Mouse (Mus musculus): Measurements from ENCODE around the gene Zfp579. TPM values are rescaled to one million over a fixed set of nuclear protein-coding genes. Genes with fewer than 3 reads are reported as not detected.
"Not testable (repeated sequence)": the region's sequence is repeated elsewhere in the genome, so short reads cannot be mapped to it uniquely, and the experiment has no call there.

Zfp579 gene
- 1 to 10 TPM; 7.1 to 9.8 (median 8.7) TPM for total RNA-seq (2022)

DNA sequence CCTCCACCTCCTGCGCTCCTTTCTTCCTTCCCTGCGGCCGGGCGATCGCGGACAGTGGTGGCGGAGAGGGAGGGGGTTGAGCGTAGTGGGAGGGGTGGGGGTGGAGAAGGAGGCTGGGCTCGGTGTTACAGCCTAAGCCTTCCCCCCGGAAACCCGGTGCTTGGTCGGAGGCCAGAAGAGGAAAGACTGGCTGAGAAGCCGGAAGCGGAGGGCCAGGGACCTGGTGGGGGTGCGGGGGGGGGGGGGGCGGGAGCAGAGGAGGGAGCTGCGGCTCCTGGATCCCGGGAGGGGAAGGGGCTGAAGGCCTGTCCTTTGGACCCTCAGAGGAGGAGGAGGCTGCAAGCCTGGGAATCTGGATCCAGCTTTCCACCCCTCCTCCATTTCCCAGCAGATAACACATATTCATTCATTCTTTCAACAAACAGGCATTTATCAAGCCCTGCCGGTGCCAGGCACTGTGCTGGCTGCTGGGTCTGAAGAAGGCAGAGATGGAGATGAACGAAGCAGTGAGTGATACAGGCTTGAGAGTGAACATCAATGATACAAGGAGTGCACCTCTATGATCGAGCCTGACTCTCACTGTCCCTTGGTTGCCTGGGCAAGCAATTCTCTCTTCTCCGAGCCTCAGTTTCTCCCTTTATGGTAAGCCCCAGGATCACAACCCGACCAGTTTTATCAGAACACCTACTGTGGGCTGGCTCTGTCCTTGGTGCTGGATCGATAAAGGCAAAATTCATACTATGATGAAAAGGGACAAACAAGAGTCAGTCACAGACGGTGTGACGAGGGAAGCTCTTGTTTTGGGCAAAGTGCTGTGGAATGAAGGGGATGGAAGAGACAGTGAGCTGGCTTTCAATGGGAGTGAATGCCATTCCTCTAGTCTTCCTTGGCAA, at the start of gene Zfp579:
Gene Zfp579 (minus strand): TSS at position 156 of the 893 bp plus-strand sequence.
- DNase-seq (ENCODE audit: low spot score in 2 of 2): peak; percentile 86

DNA sequence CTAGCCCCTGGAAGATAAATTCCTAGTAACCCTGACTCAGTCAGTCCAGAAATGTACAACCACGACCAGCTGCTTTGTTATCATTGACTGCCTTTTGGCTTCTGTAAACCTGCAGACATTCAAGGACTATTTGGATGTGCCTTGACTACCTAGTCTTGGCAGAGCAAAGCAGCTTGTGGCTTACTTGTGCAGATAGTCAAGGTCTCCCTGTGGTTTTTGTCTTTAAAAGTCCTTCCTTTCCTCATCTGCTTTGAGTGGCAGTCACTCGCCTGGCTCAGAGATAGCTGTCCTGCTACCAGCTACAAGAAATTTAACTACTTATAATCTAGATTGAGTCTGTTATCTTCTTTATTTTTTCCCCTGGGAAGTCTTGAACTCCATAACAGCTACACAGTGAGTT, 49.0 kb upstream of the Zfp579 start:
- no peak for DNase-seq (ENCODE audit: low spot score in 2 of 2)

DNA sequence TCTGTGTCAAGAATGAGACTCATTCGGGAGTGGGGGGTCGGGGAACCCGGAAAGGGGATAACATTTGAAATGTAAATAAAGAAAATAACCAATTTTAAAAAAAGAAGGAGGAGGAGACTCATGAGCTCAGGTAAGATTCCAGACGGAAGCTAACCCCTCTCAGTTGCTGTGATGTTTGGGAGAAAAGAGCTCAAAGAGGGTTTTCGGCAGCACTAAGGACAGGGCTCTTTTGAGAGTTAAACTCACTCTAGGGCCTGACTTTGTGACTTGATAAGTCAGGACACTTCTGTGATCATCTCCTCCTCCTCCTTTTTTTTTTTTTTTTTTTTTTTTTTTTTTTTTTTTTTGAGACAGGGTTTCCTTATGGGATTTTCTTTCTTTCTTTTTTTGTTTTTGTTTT, 43.0 kb upstream of the Zfp579 start:
- DNase-seq (ENCODE audit: low spot score in 2 of 2): no peak

DNA sequence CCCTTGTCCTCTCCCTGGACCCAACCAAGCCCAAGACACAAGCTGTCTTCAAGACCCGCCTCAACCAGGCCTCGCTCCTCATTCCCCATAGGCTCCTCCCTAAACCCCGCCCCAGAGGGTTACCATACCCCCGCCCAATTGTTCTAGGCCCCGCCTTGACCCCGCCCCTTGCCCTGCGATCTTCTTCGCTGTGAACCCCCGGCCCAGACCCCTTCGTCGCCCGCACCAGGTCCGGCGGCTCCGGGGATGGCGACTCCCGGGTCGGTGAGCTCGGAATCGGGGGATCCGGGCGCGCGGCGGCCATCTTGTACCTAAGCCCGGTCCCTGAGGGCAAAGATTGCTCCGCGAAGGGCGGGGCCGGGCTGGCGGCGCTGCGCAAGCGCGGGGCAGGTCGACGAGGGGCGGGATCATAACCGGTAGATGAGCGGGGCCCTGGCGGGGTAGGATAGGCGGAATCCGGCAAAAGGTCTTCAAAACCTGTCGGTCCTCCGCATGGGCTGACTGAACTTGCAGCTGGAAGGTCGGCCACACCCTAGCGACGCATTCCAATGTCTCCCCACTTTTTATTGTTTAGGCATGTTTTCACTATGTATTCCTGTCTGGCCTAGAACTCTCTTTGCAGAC, 42.3 kb upstream of the Zfp579 start, which contains the start of gene Zfp784:
Gene Zfp784 (minus strand): TSS at position 338 of the 624 bp plus-strand sequence.
- DNase-seq (ENCODE audit: low spot score in 2 of 2): peak; percentile 89 to 90

DNA sequence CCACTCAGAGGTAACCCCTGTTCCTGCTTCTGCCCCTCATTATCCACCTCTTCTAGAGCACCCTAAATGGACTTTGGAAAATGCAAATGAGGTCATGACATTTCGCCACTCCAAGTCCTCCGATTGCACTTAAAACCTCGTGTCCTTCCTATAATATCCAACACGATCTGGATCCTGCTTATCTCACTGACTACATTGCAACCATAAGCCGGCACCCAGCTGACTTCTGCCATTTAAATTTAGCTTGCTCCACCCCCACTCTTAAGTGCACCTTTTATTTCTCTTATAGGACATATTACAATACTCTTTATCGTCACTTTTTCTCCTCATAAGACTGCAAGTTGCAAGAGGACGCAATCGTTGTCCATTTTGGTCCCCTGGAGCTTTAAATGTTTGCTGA, 41.5 kb upstream of the Zfp579 start:
- DNase-seq (ENCODE audit: low spot score in 2 of 2): no peak

DNA sequence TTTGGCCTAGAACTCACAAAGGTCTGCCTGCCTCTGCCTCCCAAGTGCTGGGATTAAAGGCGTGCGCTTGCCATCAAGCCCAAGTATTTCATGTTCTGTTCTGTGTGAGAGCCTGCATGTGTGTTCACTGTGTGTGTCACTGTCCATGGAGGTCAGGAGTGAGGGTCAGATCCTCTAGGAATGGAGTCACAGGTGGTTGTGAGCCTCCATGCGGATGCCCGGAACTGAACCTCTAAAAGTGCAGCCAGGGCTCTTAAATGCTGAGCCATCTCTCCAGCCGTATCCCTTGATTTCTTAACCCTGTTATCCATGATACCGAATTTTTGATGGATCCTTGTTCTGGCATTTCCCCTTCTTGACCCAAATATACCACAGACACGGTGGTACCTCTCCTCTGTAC, 41.1 kb upstream of the Zfp579 start:
- DNase-seq (ENCODE audit: low spot score in 2 of 2): no peak

DNA sequence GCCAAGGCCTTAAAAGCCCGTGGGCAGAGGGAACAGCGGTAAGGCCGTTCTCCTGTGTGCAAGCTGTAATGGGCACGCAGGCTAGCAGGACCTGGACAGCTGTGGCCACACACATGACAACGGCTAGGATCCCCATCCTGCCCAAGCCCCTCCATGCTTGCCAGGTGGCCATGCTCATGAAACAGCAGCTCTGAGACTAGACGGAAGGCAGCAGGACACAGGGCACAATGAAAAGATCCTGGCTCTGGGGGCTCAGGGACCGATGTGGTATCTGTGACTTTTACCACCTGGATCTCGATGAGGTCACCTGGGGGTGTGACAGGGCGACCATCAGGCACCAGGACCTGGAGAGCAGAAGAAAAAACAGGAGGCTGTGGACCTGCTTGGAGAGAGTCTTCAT, 40.2 kb upstream of the Zfp579 start:
- DNase-seq (ENCODE audit: low spot score in 2 of 2): no peak

DNA sequence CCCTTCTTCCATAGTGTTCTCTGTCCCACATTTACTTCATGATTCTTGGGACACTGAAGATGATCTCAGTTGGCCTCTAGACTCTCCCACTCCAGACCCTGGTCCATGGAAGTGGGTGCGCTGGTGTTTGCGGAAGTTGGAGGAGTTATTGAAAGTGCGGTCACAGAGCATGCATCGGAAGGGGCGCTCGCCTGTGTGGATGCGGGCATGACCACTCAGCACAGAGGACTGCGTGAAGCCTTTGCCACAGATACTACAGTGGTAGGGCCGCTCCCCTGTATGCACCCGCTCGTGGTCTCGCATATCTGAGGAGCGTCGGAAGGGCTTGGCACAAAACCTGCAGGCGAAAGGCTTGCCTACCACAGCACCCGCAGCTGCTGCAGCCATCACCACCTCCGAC, 39.7 kb upstream of the Zfp579 start:
- no peak for DNase-seq (ENCODE audit: low spot score in 2 of 2)

DNA sequence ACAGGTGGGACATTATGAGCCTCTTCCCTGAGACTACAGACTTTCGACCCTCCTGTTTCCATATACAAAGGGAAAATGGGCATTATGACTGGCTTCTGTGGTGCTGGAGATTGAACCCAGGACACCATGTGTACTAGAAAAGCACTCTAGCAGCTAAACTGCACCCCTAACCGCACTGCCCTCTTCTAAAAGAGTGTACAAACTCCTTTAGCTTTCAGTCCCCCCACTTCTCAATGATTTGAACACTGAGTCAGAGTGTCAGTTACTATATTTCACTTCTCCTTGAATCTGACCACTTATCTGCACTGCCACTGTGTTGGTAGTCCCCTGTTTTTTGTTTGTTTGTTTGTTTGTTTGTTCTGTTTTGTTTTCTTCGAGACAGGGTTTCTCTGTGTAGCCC, 37.9 kb upstream of the Zfp579 start, which contains the start of gene 4632433K11Rik:
Gene 4632433K11Rik (plus strand): TSS at position 301 of the 400 bp plus-strand sequence.
- DNase-seq (ENCODE audit: low spot score in 2 of 2): no peak

DNA sequence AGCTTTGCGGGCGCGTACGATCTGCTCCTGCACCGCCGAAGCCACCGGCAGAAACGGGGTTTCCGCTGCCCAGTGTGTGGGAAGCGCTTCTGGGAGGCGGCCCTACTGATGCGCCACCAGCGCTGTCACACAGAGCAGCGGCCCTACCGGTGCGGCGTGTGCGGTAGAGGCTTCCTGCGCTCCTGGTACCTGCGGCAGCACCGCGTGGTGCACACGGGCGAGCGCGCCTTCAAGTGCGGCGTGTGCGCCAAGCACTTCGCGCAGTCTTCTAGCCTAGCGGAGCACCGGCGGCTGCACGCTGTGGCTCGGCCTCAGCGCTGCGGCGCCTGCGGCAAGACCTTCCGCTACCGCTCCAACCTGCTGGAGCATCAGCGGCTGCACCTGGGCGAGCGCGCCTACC, 35.5 kb upstream of the Zfp579 start:
- no peak for DNase-seq (ENCODE audit: low spot score in 2 of 2)

DNA sequence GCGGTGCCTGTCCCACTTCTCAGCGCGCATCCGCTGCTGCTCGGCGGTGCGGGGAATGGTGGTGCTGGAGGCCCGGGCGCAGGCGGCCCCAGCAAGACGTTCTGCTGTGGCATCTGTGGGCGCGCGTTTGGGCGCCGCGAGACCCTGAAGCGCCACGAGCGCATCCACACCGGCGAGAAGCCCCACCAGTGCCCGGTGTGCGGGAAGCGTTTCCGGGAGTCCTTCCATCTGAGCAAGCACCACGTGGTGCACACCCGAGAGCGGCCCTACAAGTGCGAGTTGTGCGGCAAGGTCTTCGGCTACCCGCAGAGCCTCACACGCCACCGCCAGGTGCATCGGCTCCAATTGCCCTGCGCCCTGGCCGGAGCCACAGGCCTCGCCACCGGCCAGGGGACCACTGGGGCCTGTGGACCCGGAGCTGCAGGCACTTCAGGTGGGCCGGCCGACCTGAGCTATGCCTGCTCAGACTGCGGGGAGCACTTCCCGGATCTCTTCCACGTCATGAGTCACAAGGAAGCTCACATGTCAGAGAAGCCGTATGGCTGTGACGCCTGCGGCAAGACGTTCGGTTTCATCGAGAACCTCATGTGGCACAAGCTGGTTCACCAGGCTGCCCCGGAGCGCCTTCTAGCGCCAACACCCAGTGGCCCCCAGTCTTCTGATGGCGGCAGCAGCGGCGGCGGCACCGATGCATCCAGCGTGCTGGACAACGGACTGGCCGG, 34.8 kb upstream of the Zfp579 start:
- no peak for DNase-seq (ENCODE audit: low spot score in 2 of 2)

DNA sequence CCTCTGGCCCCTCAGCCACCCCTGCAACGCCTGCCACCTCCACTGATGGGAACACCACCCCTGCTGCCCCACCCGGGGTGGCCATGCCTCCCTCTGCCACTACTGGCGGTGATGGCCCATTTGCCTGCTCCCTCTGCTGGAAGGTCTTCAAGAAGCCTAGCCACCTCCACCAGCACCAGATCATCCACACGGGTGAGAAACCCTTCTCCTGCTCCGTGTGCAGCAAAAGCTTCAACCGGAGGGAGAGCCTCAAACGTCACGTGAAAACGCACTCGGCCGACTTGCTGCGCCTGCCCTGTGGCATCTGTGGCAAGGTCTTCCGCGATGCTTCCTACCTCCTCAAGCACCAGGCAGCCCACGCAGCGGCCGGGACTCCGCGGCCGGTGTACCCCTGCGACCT, 34.0 kb upstream of the Zfp579 start:
- DNase-seq (ENCODE audit: low spot score in 2 of 2): no peak

DNA sequence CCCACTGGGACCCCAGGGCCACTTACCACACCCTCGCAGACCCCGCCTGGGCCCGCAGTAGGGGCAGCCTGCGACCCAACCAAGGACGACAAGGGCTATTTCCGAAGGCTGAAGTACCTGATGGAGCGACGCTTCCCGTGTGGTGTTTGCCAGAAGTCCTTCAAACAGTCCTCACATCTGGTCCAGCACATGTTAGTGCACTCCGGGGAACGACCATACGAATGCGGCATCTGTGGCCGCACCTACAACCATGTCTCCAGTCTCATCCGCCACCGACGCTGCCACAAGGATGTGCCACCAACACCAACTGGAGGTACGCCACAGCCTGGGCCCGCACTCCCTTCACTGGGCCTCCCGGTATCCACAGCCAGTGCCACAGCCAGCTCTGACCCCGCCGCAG, 33.6 kb upstream of the Zfp579 start:
- no peak for DNase-seq (ENCODE audit: low spot score in 2 of 2)

DNA sequence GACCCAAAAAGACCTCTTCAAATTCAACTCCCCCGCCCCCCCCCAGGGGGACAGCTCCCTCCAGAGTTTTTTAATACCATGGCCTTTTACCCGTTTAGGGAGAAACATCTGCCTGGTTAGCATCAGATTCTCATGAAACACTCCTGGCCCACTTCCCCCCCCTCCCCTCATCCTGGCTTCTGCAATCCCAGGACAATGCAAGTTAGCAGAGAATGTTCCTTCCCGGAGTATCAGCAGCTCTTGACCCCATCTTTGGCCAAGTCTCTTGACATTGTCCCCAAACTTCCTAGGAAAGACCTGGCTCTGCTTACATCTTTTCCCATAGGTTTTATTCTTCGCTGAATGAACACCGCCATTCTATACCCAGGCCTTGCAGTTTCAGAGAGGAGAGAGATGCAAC, 25.2 kb upstream of the Zfp579 start:
- no peak for DNase-seq (ENCODE audit: low spot score in 2 of 2)

DNA sequence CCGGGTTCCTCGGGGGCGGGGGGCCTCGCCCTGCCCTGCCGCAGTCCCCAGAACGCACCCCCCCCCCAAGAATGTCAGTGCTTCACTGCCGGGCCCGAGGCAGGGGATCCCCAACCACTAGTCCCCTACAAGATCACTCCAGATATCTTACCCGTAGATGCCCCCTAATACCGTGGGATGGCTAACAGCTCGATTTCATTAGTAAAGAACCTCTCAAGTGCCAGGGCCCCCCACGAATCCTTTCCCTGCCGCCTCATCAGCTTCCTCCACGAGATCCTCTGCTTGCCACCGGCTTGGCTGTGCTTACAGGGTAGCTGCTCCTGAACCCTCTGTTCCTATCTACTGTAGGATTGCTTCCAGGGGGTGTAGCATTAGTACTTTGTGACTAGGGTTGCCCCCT, 24.7 kb upstream of the Zfp579 start:
- DNase-seq (ENCODE audit: low spot score in 2 of 2): no peak

DNA sequence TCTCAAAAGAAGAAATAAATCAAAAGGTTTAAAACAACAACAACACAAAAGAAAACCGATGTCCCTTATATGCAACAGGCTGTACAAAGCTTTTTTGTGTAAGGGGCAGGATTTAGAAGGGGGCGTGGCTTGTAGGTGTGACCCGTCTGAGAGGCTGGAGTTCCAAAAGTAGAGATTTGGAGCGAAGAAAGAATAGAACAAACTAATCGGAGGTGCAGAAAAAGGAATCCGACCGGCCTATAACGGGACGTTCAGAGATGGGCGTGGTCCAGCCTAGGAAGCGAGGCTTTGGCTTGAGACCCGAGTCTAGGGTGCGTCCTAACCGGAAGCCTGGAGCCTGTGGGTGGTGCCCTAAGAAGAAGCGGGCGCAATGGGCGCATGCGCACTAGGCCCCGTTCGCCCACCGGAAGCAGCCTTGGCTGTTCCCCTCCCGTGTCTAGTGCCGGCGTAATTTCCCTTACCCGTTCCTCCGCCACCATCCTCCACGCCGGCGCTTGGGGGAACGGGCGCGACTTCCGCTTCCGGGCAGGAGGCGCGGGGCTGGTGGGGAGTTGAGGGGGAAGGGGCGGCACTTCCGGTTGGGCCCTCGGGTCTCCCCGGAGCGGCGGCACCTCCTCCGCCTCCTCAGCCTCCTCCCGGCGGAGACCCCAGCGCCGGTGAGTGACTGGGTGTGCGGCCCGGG, 24.2 kb upstream of the Zfp579 start, which contains the start of the genes Zfp865 and Ccdc106:
Gene Zfp865 (plus strand): TSS at position 377 of the 682 bp plus-strand sequence.
Gene Ccdc106 (plus strand): TSS at position 554 of the 682 bp plus-strand sequence.
- peak; percentile 98 to 99 for DNase-seq (ENCODE audit: low spot score in 2 of 2)

DNA sequence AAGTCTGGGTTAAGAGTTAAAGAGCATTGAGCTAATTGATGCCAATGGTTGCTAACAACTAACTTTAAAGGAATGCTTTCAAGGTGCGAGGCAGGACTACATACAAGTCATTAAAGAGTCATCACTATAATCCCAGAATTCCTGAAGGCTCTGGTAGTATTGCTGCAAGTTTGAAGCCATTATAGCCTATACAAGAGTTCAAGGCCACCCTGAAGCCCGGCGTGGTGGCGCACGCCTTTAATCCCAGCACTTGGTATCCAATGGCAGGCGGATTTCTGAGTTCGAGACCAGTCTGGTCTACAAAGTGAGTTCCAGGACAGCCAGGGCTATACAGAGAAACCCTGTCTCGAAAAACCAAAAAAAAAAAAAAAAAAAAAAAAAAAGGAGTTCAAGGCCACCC, 23.6 kb upstream of the Zfp579 start:
- not testable (repeated sequence) for DNase-seq (ENCODE audit: low spot score in 2 of 2)

DNA sequence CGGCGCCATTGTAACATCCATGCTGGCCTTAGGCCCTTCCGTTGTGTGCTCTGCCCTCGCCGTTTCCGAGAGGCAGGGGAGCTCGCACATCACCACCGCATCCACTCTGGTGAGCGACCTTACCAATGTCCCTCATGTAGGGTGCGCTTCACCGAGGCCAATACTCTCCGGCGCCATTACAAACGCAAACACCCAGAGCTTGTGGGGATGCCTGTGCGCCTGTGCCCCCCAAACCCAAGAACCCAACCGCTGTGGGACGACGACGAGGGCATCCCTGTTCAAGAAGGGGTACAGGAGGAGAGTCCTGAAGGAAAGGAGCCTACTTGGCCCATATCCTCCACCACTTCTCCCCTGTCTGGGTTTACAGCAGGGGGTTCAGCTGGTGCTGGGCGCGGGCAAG, 22.0 kb upstream of the Zfp579 start:
- DNase-seq (ENCODE audit: low spot score in 2 of 2): no peak

DNA sequence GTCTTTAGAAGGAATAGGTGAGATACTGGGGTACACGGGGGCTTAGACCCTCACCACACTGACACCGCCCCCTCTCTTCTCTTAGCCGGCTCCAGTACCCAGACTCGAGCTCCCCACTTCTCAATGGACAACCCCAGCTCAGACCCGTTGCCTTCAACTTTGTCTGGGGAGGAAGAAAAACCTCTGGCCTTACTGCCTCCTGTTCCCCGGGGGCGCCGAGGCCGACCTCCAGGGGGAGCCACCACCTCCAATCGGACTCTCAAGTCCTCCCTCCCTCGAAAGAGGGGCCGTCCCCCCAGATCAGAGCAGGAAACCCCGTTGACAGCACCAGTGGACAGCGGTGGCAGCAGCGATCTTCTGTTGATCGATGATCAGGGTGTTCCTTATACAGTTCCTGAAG, 21.4 kb upstream of the Zfp579 start:
- DNase-seq (ENCODE audit: low spot score in 2 of 2): no peak

DNA sequence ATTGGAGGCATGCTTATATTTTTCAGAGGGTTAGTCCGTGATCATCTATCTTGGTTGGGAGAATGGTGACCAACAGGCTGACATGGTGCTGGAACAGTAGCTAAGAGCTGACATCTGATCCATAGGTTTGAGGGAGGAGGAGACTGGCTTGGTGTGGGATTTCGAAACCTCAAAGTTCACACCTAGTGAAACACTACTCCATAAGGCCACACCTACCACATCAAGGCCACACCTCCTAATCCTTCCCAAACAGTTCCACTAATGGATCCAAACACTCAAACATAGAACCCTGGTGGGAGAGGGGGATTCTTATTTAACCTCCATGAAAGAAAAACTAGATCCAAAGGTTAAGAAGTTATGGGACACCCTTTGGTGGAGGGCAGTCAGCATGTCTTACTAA, 21.0 kb upstream of the Zfp579 start:
- no peak for DNase-seq (ENCODE audit: low spot score in 2 of 2)

DNA sequence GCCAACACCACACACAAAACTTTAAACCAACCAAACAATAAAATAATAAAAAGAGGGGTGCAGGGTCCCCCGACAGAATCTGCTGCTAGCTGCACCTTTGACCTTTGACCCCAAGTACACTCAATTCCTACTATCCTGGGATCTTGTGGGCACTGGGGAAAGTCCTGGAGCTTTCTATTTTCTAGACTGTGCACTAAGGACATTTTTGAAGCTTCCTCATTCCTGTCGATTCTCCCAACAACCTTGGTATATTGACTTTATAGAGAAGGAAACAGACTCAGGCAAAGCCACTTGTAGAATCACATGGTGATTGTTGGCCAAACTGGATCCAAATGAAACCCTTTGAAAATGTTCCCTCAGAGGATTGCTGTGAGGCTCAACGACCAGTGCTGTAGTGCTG, 20.1 kb upstream of the Zfp579 start:
- no peak for DNase-seq (ENCODE audit: low spot score in 2 of 2)

All from gastrocnemius, adult 8-10 months (tissue).